Mouse (Mus musculus): ENCODE measurements at regions not wholly inside any gene's neighbourhood (a gene's known extent, or its start where the extent isn't known, plus 50 kb on each side); places are given as distances from the start of the nearest gene placed in this dataset.

DNA sequence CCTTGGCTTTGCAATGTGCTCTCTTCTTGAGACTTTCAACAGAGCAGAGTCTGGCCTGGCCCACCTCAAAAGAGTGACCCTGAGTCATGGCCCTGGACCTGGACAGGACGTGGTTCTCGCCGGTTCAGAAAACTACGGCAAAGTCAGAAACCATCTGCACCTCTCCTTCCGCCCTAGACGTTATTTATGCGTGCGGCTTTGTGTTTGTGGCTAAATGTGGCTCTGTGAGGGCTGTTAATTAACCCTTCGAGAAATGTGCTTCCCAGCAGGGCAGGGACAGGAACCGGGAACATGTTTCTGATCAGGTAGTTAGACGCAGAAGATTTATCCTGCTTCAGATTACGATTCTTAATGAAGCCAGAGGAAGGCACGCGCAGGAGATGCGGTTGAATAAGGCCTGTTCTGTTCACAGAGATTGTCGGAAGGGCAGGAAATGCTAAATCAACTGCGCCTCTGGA, 137.6 kb upstream of the Haao start:
- H3K4me3 ChIP-seq: no peak overlapping the region
- TF ChIP-seq POLR2A (IDR thresholded peaks at IDR 0.05; ENCODE audit: insufficient read length, low read depth) (no peak), CEBPB (IDR thresholded peaks at IDR 0.05; ENCODE audit: insufficient read depth, poor library complexity, severe bottlenecking) (no peak), POLR2AphosphoS2 (IDR thresholded peaks at IDR 0.05; ENCODE audit: insufficient read length, low read depth) (no peak), MAX (IDR thresholded peaks at IDR 0.05; ENCODE audit: low read depth) (no peak), TCF12 (IDR thresholded peaks at IDR 0.05; ENCODE audit: insufficient read depth, poor library complexity, severe bottlenecking) (no peak), MYOD1 (IDR thresholded peaks at IDR 0.05; ENCODE audit: control insufficient read depth in 1 of 3, insufficient read length in 2 of 3, low read depth in 2 of 3) (no peak), REST (IDR thresholded peaks at IDR 0.05; ENCODE audit: insufficient read depth, insufficient read length) (no peak), USF1 (IDR thresholded peaks at IDR 0.05; ENCODE audit: low read depth) (no peak), TCF3 (IDR thresholded peaks at IDR 0.05; ENCODE audit: insufficient read length, low read depth) (no peak), SRF (IDR thresholded peaks at IDR 0.05; ENCODE audit: control insufficient read depth, insufficient read length, low read depth) (no peak), MYOG (IDR thresholded peaks at IDR 0.05; ENCODE audit: control insufficient read depth in 1 of 3, insufficient read depth in 1 of 3, insufficient read length in 2 of 3, low read depth in 2 of 3) (no peak), E2F4 (IDR thresholded peaks at IDR 0.05; ENCODE audit: insufficient read depth) (no peak)

DNA sequence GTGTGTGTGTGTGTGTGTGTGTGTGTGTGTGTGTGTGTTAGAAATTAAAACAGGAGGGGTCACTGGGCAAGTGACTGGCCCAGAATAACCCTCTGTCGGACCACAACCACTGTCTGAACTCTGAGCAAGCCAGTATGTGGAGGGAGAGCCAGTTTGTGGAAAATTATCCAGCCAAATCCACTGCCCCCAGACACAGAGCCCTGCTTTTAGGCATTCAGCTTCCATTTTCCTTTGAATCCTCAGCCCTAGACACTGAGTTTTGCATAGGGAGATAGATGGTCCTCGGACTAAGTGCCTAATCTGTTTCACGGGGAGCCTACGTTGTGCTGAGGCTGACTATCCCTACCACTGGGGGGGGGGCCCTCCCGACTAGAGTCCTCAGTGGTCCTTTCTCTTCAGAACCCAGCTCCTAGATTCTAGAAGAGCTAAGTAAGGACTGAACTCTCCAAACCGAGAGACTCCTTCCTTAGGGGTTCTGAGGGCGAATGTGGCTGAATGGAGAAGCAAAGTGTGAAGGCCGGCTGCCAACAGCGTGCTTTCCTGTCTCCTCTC, 136.2 kb upstream of the Haao start:
- no peaks in the 10 kb centered on the region for H3K27me3 ChIP-seq (ENCODE audit: control insufficient read depth, insufficient read depth, insufficient read length)
- H3ac ChIP-seq (ENCODE audit: control insufficient read depth, insufficient read length): no peak overlapping the region
- no peaks in the 10 kb centered on the region for H3K79me2 ChIP-seq (ENCODE audit: control insufficient read depth, insufficient read depth)
- peak overlapping the region; percentile 75 for H3K4me2 ChIP-seq (ENCODE audit: low read depth)
- TF ChIP-seq MYOG (IDR thresholded peaks at IDR 0.05; ENCODE audit: control insufficient read depth in 1 of 3, insufficient read depth in 1 of 3, insufficient read length in 2 of 3, low read depth in 2 of 3): no peak
- TF ChIP-seq MAX (IDR thresholded peaks at IDR 0.05; ENCODE audit: low read depth): no peak
- no peak for TF ChIP-seq TCF12 (IDR thresholded peaks at IDR 0.05; ENCODE audit: insufficient read depth, poor library complexity, severe bottlenecking)
- TF ChIP-seq SRF (IDR thresholded peaks at IDR 0.05; ENCODE audit: control insufficient read depth, insufficient read length, low read depth): no peak
- H3K36me3 ChIP-seq (ENCODE audit: control insufficient read depth, insufficient read depth): no peaks in the 10 kb centered on the region
- no peak overlapping the region for H3K4me3 ChIP-seq

More for the DNA sequence above, 137.6 kb upstream of the Haao start:
- H3K27me3 ChIP-seq (ENCODE audit: control insufficient read depth, insufficient read depth, insufficient read length): no peaks in the 10 kb centered on the region
- H3K79me2 ChIP-seq (ENCODE audit: control insufficient read depth, insufficient read depth): no peaks in the 10 kb centered on the region
- H3K4me2 ChIP-seq (ENCODE audit: low read depth): no peak overlapping the region
- no peaks in the 10 kb centered on the region for H3K36me3 ChIP-seq (ENCODE audit: control insufficient read depth, insufficient read depth)
- H3ac ChIP-seq (ENCODE audit: control insufficient read depth, insufficient read length): no peak overlapping the region

DNA sequence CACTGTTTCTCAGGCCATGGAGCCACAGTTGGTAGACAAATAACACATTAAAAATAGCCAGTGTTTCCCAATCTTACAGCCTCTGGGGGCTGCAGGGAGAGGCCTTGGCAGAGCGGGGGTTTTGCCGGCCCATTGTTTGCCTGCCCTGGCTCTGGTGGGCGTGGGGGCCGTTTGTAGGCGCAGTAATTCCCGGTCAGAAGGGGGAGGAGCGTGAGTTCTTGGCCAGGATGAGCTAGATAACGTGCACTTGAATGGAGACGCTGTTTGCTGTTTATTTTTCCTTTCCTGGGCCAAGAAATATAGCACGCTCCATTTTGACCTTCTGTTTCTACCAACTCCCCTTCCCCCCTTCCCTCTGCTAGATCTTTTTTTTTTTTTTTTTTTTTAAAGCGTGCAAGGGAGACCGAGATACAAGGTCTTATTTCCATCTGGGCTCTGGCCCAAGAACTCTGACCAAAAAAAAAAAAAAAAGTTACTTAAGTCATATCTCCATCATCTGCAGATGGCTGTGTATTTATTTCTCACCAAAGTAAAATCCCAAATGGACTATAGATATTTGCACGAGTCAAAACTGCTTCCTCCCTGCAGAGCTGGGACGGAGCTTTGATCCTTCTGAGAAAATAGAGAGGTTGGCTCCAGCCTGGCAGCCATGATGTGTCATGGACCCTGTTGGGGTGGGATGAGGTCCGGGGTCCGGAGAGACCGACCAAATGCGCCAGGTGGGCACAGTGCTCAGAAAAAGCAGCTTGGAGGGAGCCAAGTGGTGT, 135.5 kb upstream of the Haao start:
- H3K4me2 ChIP-seq (ENCODE audit: low read depth): peak overlapping the region; percentile 75
- no peak for TF ChIP-seq TCF3 (IDR thresholded peaks at IDR 0.05; ENCODE audit: insufficient read length, low read depth)
- no peak for TF ChIP-seq MYOG (IDR thresholded peaks at IDR 0.05; ENCODE audit: control insufficient read depth in 1 of 3, insufficient read depth in 1 of 3, insufficient read length in 2 of 3, low read depth in 2 of 3)
- TF ChIP-seq MAX (IDR thresholded peaks at IDR 0.05; ENCODE audit: low read depth): no peak
- no peak for TF ChIP-seq REST (IDR thresholded peaks at IDR 0.05; ENCODE audit: insufficient read depth, insufficient read length)
- TF ChIP-seq CEBPB (IDR thresholded peaks at IDR 0.05; ENCODE audit: insufficient read depth, poor library complexity, severe bottlenecking): peak; percentile 86
- TF ChIP-seq SRF (IDR thresholded peaks at IDR 0.05; ENCODE audit: control insufficient read depth, insufficient read length, low read depth): no peak
- no peak for TF ChIP-seq POLR2AphosphoS2 (IDR thresholded peaks at IDR 0.05; ENCODE audit: insufficient read length, low read depth)
- TF ChIP-seq MYOD1 (IDR thresholded peaks at IDR 0.05; ENCODE audit: control insufficient read depth in 1 of 3, insufficient read length in 2 of 3, low read depth in 2 of 3): no peak
- H3K27me3 ChIP-seq (ENCODE audit: control insufficient read depth, insufficient read depth, insufficient read length): no peaks in the 10 kb centered on the region

DNA sequence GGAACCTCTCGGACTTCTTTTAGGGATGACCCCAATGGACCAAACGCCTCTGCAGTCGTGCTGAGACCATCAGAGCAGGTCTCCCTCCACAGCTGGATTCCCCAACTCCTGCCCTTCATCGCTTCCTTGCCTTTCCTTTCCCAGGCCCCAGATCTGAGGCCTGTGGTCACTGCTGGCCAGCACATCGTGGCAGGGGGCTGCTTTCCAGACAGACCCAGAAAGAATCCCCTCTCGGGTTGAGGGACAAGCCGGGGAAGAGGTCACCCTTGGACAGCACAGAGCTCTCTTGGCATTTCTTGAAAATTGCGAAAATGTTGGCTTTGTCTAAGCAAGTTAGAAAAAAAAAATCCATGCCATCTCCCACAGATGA, 134.9 kb upstream of the Haao start:
- no peaks in the 10 kb centered on the region for H3K79me2 ChIP-seq (ENCODE audit: control insufficient read depth, insufficient read depth)
- peak overlapping the region; percentile 75 for H3K4me2 ChIP-seq (ENCODE audit: low read depth)
- no peak overlapping the region for H3ac ChIP-seq (ENCODE audit: control insufficient read depth, insufficient read length)
- H3K4me3 ChIP-seq: no peak overlapping the region
- no peaks in the 10 kb centered on the region for H3K36me3 ChIP-seq (ENCODE audit: control insufficient read depth, insufficient read depth)
- no peaks in the 10 kb centered on the region for H3K27me3 ChIP-seq (ENCODE audit: control insufficient read depth, insufficient read depth, insufficient read length)
- TF ChIP-seq POLR2A (IDR thresholded peaks at IDR 0.05; ENCODE audit: insufficient read length, low read depth) (no peak), USF1 (IDR thresholded peaks at IDR 0.05; ENCODE audit: low read depth) (no peak), TCF12 (IDR thresholded peaks at IDR 0.05; ENCODE audit: insufficient read depth, poor library complexity, severe bottlenecking) (no peak), MAX (IDR thresholded peaks at IDR 0.05; ENCODE audit: low read depth) (no peak), CEBPB (IDR thresholded peaks at IDR 0.05; ENCODE audit: insufficient read depth, poor library complexity, severe bottlenecking) (no peak), SRF (IDR thresholded peaks at IDR 0.05; ENCODE audit: control insufficient read depth, insufficient read length, low read depth) (no peak), MYOG (IDR thresholded peaks at IDR 0.05; ENCODE audit: control insufficient read depth in 1 of 3, insufficient read depth in 1 of 3, insufficient read length in 2 of 3, low read depth in 2 of 3) (no peak), POLR2AphosphoS2 (IDR thresholded peaks at IDR 0.05; ENCODE audit: insufficient read length, low read depth) (no peak), MYOD1 (IDR thresholded peaks at IDR 0.05; ENCODE audit: control insufficient read depth in 1 of 3, insufficient read length in 2 of 3, low read depth in 2 of 3) (no peak), REST (IDR thresholded peaks at IDR 0.05; ENCODE audit: insufficient read depth, insufficient read length) (no peak), E2F4 (IDR thresholded peaks at IDR 0.05; ENCODE audit: insufficient read depth) (no peak), TCF3 (IDR thresholded peaks at IDR 0.05; ENCODE audit: insufficient read length, low read depth) (no peak)

More for the DNA sequence above, 135.5 kb upstream of the Haao start:
- no peak overlapping the region for H3K4me3 ChIP-seq
- H3ac ChIP-seq (ENCODE audit: control insufficient read depth, insufficient read length): no peak overlapping the region
- H3K79me2 ChIP-seq (ENCODE audit: control insufficient read depth, insufficient read depth): no peaks in the 10 kb centered on the region
- no peaks in the 10 kb centered on the region for H3K36me3 ChIP-seq (ENCODE audit: control insufficient read depth, insufficient read depth)
